Mouse (Mus musculus): ENCODE data around the gene Rabgef1. TPM values are rescaled to one million over a fixed set of nuclear protein-coding genes. Genes with fewer than 3 reads are reported as not detected.

The Rabgef1 gene
- polyA plus RNA-seq, 1 experiment from 2014 or later: 22.0 TPM

GRCm38 (mm10) chr5:130192356-130192944, 20.9 kb downstream of the Rabgef1 start:
- H3K36me3 ChIP-seq (ENCODE audit: control insufficient read depth, insufficient read depth, low read length): peaks cover 10% of the 10 kb centered on the region
- WGBS (ENCODE audit: insufficient replicate concordance): 70% methylated on average over 2 of the region's 2 CpGs
- H3K9ac ChIP-seq (ENCODE audit: low read depth, low read length): no peak overlapping the region

GRCm38 (mm10) chr5:130193760-130194159, 22.2 kb downstream of the Rabgef1 start:
- H3K4me2 ChIP-seq: no peak overlapping the region
- peaks cover 14% of the 10 kb centered on the region for H3K4me1 ChIP-seq (ENCODE audit: control insufficient read depth, insufficient read depth, low read length)
- no peak for ATAC-seq (replicated peaks; ENCODE audit: insufficient number of reproducible peaks, low FRiP score, low TSS enrichment)
- WGBS (ENCODE audit: insufficient replicate concordance): 86% methylated on average over 3 of the region's 3 CpGs
- no peak overlapping the region for H3K27ac ChIP-seq (ENCODE audit: low read depth, low read length)
- no peaks in the 10 kb centered on the region for H3K27me3 ChIP-seq (ENCODE audit: control insufficient read depth, insufficient read depth, low read length)
- no peak overlapping the region for H3K4me3 ChIP-seq (ENCODE audit: low read depth, low read length)
- H3K9me3 ChIP-seq (replicated peaks; ENCODE audit: control insufficient read depth, low read length): no peaks in the 10 kb centered on the region
- no peak overlapping the region for H3K9ac ChIP-seq (ENCODE audit: low read depth, low read length)
- H3K36me3 ChIP-seq (ENCODE audit: control insufficient read depth, insufficient read depth, low read length): peaks cover 16% of the 10 kb centered on the region

More at GRCm38 (mm10) chr5:130192356-130192944, 20.9 kb downstream of the Rabgef1 start:
- H3K27me3 ChIP-seq (ENCODE audit: control insufficient read depth, insufficient read depth, low read length): no peaks in the 10 kb centered on the region
- H3K27ac ChIP-seq (ENCODE audit: low read depth, low read length): no peak overlapping the region
- H3K9me3 ChIP-seq (replicated peaks; ENCODE audit: control insufficient read depth, low read length): no peaks in the 10 kb centered on the region
- peaks cover 14% of the 10 kb centered on the region for H3K4me1 ChIP-seq (ENCODE audit: control insufficient read depth, insufficient read depth, low read length)
- ATAC-seq (replicated peaks; ENCODE audit: insufficient number of reproducible peaks, low FRiP score, low TSS enrichment): no peak
- no peak overlapping the region for H3K4me3 ChIP-seq (ENCODE audit: low read depth, low read length)
- H3K4me2 ChIP-seq: no peak overlapping the region

DNA sequence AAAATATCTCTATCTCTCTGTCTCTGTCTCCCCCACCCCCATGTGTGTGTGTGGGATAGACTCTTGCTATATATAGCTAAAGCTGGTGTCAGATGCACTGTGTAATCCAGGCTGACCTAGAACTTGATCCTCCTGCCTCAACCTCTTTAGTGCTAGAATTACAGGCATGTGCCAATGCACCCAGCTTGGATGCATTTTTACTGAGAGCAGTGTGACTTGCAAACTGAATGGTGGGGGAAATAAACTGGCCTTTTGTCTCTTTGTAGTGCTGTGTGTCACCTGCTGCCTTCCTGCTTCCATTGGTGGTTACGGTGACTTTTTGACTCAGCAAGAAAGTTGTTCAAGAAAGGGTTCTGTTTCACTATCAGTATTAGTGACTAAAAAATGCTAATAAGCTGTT, 24.7 kb downstream of the Rabgef1 start:
- Histone ChIP-seq H3K27me3 (ENCODE audit: control insufficient read depth, insufficient read depth, low read length) (no peaks in the 10 kb centered on the region), H3K9me3 (replicated peaks; ENCODE audit: control insufficient read depth, low read length) (no peaks in the 10 kb centered on the region), H3K36me3 (ENCODE audit: control insufficient read depth, insufficient read depth, low read length) (peaks cover 10% of the 10 kb centered on the region), H3K9ac (ENCODE audit: low read depth, low read length) (no peak overlapping the region), H3K4me3 (ENCODE audit: low read depth, low read length) (no peak overlapping the region), H3K4me2 (no peak overlapping the region), H3K27ac (ENCODE audit: low read depth, low read length) (no peak overlapping the region), H3K4me1 (ENCODE audit: control insufficient read depth, insufficient read depth, low read length) (peaks cover 14% of the 10 kb centered on the region)
- no peak for ATAC-seq (replicated peaks; ENCODE audit: insufficient number of reproducible peaks, low FRiP score, low TSS enrichment)
- 92% methylated on average over 1 of the region's 1 CpGs for WGBS (ENCODE audit: insufficient replicate concordance)

DNA sequence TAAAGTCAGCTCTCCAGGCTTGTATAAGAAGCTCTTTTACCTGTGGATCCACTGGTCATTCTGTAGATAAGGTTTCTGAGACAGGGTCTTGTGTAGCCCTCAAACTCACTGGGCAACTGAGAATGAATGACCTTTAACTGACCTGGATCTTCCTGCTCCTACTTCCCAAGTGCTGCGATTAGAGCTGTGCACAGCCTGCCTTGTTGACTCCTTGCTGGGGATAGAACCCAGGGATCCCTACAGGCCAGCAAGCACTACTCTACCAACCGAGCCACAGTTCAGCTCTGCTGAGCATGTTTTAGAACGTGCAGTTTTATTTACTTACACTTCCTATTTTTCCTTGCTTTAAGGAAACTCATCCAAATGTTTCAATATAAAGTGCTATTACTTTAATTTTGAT, 25.9 kb downstream of the Rabgef1 start:
- H3K4me2 ChIP-seq: no peak overlapping the region
- H3K4me3 ChIP-seq (ENCODE audit: low read depth, low read length): no peak overlapping the region
- H3K4me1 ChIP-seq (ENCODE audit: control insufficient read depth, insufficient read depth, low read length): peaks cover 14% of the 10 kb centered on the region
- H3K36me3 ChIP-seq (ENCODE audit: control insufficient read depth, insufficient read depth, low read length): peaks cover 16% of the 10 kb centered on the region
- H3K27ac ChIP-seq (ENCODE audit: low read depth, low read length): no peak overlapping the region
- WGBS (ENCODE audit: insufficient replicate concordance): 65% methylated on average over 3 of the region's 3 CpGs
- no peaks in the 10 kb centered on the region for H3K9me3 ChIP-seq (replicated peaks; ENCODE audit: control insufficient read depth, low read length)
- H3K9ac ChIP-seq (ENCODE audit: low read depth, low read length): no peak overlapping the region
- ATAC-seq (replicated peaks; ENCODE audit: insufficient number of reproducible peaks, low FRiP score, low TSS enrichment): no peak
- no peaks in the 10 kb centered on the region for H3K27me3 ChIP-seq (ENCODE audit: control insufficient read depth, insufficient read depth, low read length)

- Histone ChIP-seq H3K27me3 (ENCODE audit: control insufficient read depth, insufficient read depth, low read length) (no peaks in the 10 kb centered on the region), H3K4me1 (ENCODE audit: control insufficient read depth, insufficient read depth, low read length) (peaks cover 14% of the 10 kb centered on the region)
Observed at GRCm38 (mm10) chr5:130197981-130198380, 26.4 kb downstream of the Rabgef1 start.

DNA sequence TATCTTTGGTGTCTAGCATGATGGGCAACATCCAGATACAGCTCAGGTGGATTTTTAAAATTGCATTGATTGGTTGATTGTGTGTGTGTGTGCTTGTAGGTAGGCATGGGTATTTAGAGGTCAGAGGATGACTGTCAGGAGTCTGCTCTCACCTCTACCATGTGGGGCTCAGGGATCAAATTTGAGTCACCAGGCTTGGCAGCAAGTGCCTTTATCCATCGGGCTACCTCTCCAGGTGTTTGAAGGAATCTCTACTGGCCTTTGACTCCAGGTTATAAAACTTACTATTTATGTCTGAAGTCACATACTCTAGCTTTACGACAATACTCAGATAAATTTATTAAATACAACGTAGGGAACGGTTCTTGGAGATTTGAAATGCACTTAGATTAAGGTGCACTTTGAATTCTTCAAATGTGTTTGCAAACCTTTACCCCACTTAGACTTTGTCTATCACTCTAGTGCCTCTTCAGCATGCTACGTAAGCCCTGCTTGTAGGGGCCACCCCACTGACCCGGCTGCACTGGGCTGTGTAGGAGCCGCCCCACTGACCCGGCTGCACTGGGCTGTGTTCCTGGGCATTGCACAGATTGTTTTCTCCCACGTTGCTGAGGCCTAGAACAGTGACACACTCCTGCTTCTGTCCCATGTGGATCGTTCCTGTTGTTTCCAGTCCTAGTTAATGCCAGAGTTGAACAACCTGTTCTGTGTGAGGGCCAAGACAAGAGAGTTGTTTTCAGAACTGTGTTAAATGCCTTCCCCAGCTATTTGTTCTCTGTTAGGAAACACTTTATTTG, 28.8 kb downstream of the Rabgef1 start:
- Histone ChIP-seq H3K36me3 (ENCODE audit: control insufficient read depth, insufficient read depth, low read length) (peaks cover 16% of the 10 kb centered on the region), H3K4me1 (ENCODE audit: control insufficient read depth, insufficient read depth, low read length) (peaks cover 14% of the 10 kb centered on the region), H3K4me3 (ENCODE audit: low read depth, low read length) (no peak overlapping the region), H3K9me3 (replicated peaks; ENCODE audit: control insufficient read depth, low read length) (no peaks in the 10 kb centered on the region), H3K9ac (ENCODE audit: low read depth, low read length) (no peak overlapping the region), H3K4me2 (no peak overlapping the region), H3K27me3 (ENCODE audit: control insufficient read depth, insufficient read depth, low read length) (no peaks in the 10 kb centered on the region), H3K27ac (ENCODE audit: low read depth, low read length) (no peak overlapping the region)
- ATAC-seq (replicated peaks; ENCODE audit: insufficient number of reproducible peaks, low FRiP score, low TSS enrichment): no peak
- WGBS (ENCODE audit: insufficient replicate concordance): 80% methylated on average over 10 of the region's 10 CpGs

More at GRCm38 (mm10) chr5:130197981-130198380, 26.4 kb downstream of the Rabgef1 start:
- H3K9ac ChIP-seq (ENCODE audit: low read depth, low read length): no peak overlapping the region
- no peak overlapping the region for H3K4me2 ChIP-seq
- no peaks in the 10 kb centered on the region for H3K9me3 ChIP-seq (replicated peaks; ENCODE audit: control insufficient read depth, low read length)
- 89% methylated on average over 7 of the region's 7 CpGs for WGBS (ENCODE audit: insufficient replicate concordance)
- no peak overlapping the region for H3K27ac ChIP-seq (ENCODE audit: low read depth, low read length)
- no peak overlapping the region for H3K4me3 ChIP-seq (ENCODE audit: low read depth, low read length)
- H3K36me3 ChIP-seq (ENCODE audit: control insufficient read depth, insufficient read depth, low read length): peaks cover 16% of the 10 kb centered on the region
- ATAC-seq (replicated peaks; ENCODE audit: insufficient number of reproducible peaks, low FRiP score, low TSS enrichment): no peak

- Histone ChIP-seq H3K4me2 (no peak overlapping the region), H3K4me1 (ENCODE audit: control insufficient read depth, insufficient read depth, low read length) (no peaks in the 10 kb centered on the region), H3K9me3 (replicated peaks; ENCODE audit: control insufficient read depth, low read length) (no peaks in the 10 kb centered on the region), H3K36me3 (ENCODE audit: control insufficient read depth, insufficient read depth, low read length) (peaks cover 15% of the 10 kb centered on the region), H3K9ac (ENCODE audit: low read depth, low read length) (no peak overlapping the region), H3K27ac (ENCODE audit: low read depth, low read length) (no peak overlapping the region; the same call in 1 of the 2 replicates), H3K27me3 (ENCODE audit: control insufficient read depth, insufficient read depth, low read length) (no peaks in the 10 kb centered on the region), H3K4me3 (ENCODE audit: low read depth, low read length) (no peak overlapping the region)
- 71% methylated on average over 4 of the region's 4 CpGs for WGBS (ENCODE audit: insufficient replicate concordance)
- no peak for ATAC-seq (replicated peaks; ENCODE audit: insufficient number of reproducible peaks, low FRiP score, low TSS enrichment)
Observed at GRCm38 (mm10) chr5:130203948-130204347, 32.4 kb downstream of the Rabgef1 start.

DNA sequence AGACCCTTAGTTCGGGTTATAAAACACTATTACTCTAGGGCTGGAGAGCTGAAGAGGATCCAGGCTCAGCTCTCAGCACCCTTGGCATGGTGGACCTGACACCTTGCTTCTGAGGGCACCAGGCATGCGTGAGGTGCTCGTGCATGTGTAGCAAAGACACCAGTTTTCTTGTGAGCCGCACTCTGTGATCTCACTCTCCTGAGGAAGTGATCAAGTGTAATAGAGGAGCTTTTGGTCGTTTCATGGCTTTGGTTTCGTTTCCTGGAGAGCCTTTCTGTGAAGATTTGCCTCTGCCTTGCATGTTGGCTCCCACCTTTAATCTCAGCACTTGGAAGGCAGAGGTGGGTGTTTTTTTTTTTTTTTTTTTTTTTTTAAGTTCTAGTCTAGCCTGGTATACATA, 33.0 kb downstream of the Rabgef1 start:
- H3K4me3 ChIP-seq (ENCODE audit: low read depth, low read length): no peak overlapping the region
- no peak overlapping the region for H3K9ac ChIP-seq (ENCODE audit: low read depth, low read length)
- H3K27ac ChIP-seq (ENCODE audit: low read depth, low read length): no peak overlapping the region
- no peak overlapping the region for H3K4me2 ChIP-seq
- 87% methylated on average over 6 of the region's 6 CpGs for WGBS (ENCODE audit: insufficient replicate concordance)
- H3K9me3 ChIP-seq (replicated peaks; ENCODE audit: control insufficient read depth, low read length): no peaks in the 10 kb centered on the region
- peaks cover 17% of the 10 kb centered on the region for H3K36me3 ChIP-seq (ENCODE audit: control insufficient read depth, insufficient read depth, low read length)
- no peaks in the 10 kb centered on the region for H3K27me3 ChIP-seq (ENCODE audit: control insufficient read depth, insufficient read depth, low read length)
- H3K4me1 ChIP-seq (ENCODE audit: control insufficient read depth, insufficient read depth, low read length): no peaks in the 10 kb centered on the region
- ATAC-seq (replicated peaks; ENCODE audit: insufficient number of reproducible peaks, low FRiP score, low TSS enrichment): no peak

All from heart, embryonic 11.5 days (tissue).